In genomic region chr16:90220026-90220891, GRCm38 (mm10) we compare ENCODE assay signal across 8 mouse cellular contexts. TPM values are rescaled to one million over a fixed set of nuclear protein-coding genes. Genes with fewer than 3 reads are reported as not detected.
DNase-seq lines count a peak whose midpoint lies in the region; ATAC-seq and TF ChIP-seq lines count a peak whose summit lies in the region.

Sod1 (plus strand) TSS chr16:90220754.

- H3K9me3 ChIP-seq in heart, embryonic 11.5 days (replicated peaks; ENCODE audit: control insufficient read depth, low read length) = no peaks in the 10 kb centered on the region
- H3K9me3 ChIP-seq in kidney, embryonic 16.5 days (ENCODE audit: low read length) = no peaks in the 10 kb centered on the region

- peak within 1 kb of the TSS; percentile 90 for H3K9ac ChIP-seq in heart, embryonic 11.5 days (ENCODE audit: low read depth, low read length)
- peak within 1 kb of the TSS; percentile 95 for H3K9ac ChIP-seq in kidney, embryonic 16.5 days (replicated peaks; ENCODE audit: low read length)
- H3K9ac ChIP-seq in liver, adult 2 months (ENCODE audit: low read depth, low read length) = peak within 1 kb of the TSS; percentile 97

- H3ac ChIP-seq in myocyte (ENCODE audit: control insufficient read depth, insufficient read length) = peak within 1 kb of the TSS; percentile 82

- peaks cover 7% of the 10 kb centered on the region; the same call in 1 of the 2 replicates for H3K36me3 ChIP-seq in heart, embryonic 11.5 days (ENCODE audit: control insufficient read depth, insufficient read depth, low read length)
- peaks cover 13% of the 10 kb centered on the region; the same call in 1 of the 2 replicates for H3K36me3 ChIP-seq in kidney, embryonic 16.5 days (ENCODE audit: insufficient read depth, low read length)
- peaks cover 25% of the 10 kb centered on the region for H3K36me3 ChIP-seq in liver, adult 2 months (ENCODE audit: control insufficient read depth, insufficient read depth, low read length)
- H3K36me3 ChIP-seq in myocyte (ENCODE audit: control insufficient read depth, insufficient read depth) = peaks cover 19% of the 10 kb centered on the region
- 0 out of 2 replicates have a peak, but pooled peaks cover 2% of the 10 kb centered on the region for H3K36me3 ChIP-seq in splenic B cell, adult 2 months (ENCODE audit: control insufficient read depth, insufficient read depth, low read length, poor library complexity, severe bottlenecking)

- peak; percentile 92 for ATAC-seq in erythroblast, adult 5-6 weeks (replicated peaks; ENCODE audit: low FRiP score, poor library complexity, severe bottlenecking)
- ATAC-seq in heart, embryonic 11.5 days (replicated peaks; ENCODE audit: insufficient number of reproducible peaks, low FRiP score, low TSS enrichment) = peak; percentile 95
- ATAC-seq in kidney, embryonic 16.5 days (ENCODE audit: low FRiP score, low TSS enrichment) = peak; percentile 96

- no peaks in the 10 kb centered on the region for H3K27me3 ChIP-seq in heart, embryonic 11.5 days (ENCODE audit: control insufficient read depth, insufficient read depth, low read length)
- no peaks in the 10 kb centered on the region for H3K27me3 ChIP-seq in kidney, embryonic 16.5 days (ENCODE audit: insufficient read depth, low read length)
- H3K27me3 ChIP-seq in liver, adult 2 months (ENCODE audit: control insufficient read depth, insufficient read depth, low read length) = no peaks in the 10 kb centered on the region
- no peaks in the 10 kb centered on the region for H3K27me3 ChIP-seq in myocyte (ENCODE audit: control insufficient read depth, insufficient read depth, insufficient read length)
- no peaks in the 10 kb centered on the region for H3K27me3 ChIP-seq in splenic B cell, adult 2 months (ENCODE audit: control insufficient read depth, insufficient read depth, low read length, poor library complexity, severe bottlenecking)

- TF ChIP-seq CTCF in liver, adult 2 months (IDR thresholded peaks at IDR 0.05; ENCODE audit: low read depth, low read length) = no peak

- peaks cover 6% of the 10 kb centered on the region for H3K4me1 ChIP-seq in heart, embryonic 11.5 days (ENCODE audit: control insufficient read depth, insufficient read depth, low read length)
- peaks cover 20% of the 10 kb centered on the region for H3K4me1 ChIP-seq in kidney, embryonic 16.5 days (ENCODE audit: insufficient read depth, low read length)
- peaks cover 23% of the 10 kb centered on the region for H3K4me1 ChIP-seq in liver, adult 2 months (ENCODE audit: control insufficient read depth, insufficient read depth, low read length)

- peak within 1 kb of the TSS; percentile 95 for H3K27ac ChIP-seq in heart, embryonic 11.5 days (ENCODE audit: low read depth, low read length)
- peak within 1 kb of the TSS; percentile 91 for H3K27ac ChIP-seq in kidney, embryonic 16.5 days (ENCODE audit: low read length)
- H3K27ac ChIP-seq in liver, adult 2 months (replicated peaks; ENCODE audit: insufficient read depth, low read depth, low read length) = peak within 1 kb of the TSS; percentile 93

- 2% methylated on average over 63 of the region's 63 CpGs for WGBS in heart, embryonic 11.5 days (ENCODE audit: insufficient replicate concordance)
- WGBS in kidney, embryonic 16.5 days = 1% methylated on average over 63 of the region's 63 CpGs
- WGBS in liver, adult 2 months = 2% methylated on average over 63 of the region's 63 CpGs

- H3K4me2 ChIP-seq in heart, embryonic 11.5 days = peak within 1 kb of the TSS; percentile 84
- H3K4me2 ChIP-seq in kidney, embryonic 16.5 days (replicated peaks; ENCODE audit: low read depth, low read length) = peak within 1 kb of the TSS; percentile 92
- peak within 1 kb of the TSS; percentile 99 for H3K4me2 ChIP-seq in myocyte (ENCODE audit: low read depth)

- peak within 1 kb of the TSS; percentile 91 for H3K4me3 ChIP-seq in heart, embryonic 11.5 days (ENCODE audit: low read depth, low read length)
- peak within 1 kb of the TSS; percentile 95 for H3K4me3 ChIP-seq in kidney, embryonic 16.5 days (ENCODE audit: low read length)
- H3K4me3 ChIP-seq in liver, adult 2 months (ENCODE audit: insufficient read depth, low read depth, low read length) = peak within 1 kb of the TSS; percentile 90
- peak within 1 kb of the TSS; percentile 80 for H3K4me3 ChIP-seq in myocyte

- peak; percentile 97 for TF ChIP-seq POLR2A in liver, adult 2 months (IDR thresholded peaks at IDR 0.05; ENCODE audit: extremely low read depth, insufficient read depth, low read length)
- TF ChIP-seq POLR2A in myocyte (IDR thresholded peaks at IDR 0.05; ENCODE audit: insufficient read length, low read depth) = peak; percentile 91

- DNase-seq in B cell, adult 2 months = peak; percentile 98
- DNase-seq in brain, adult 2 months (ENCODE audit: low read depth, low spot score) = peak; percentile 95
- peak; percentile 75 for DNase-seq in liver, adult 2 months (ENCODE audit: extremely low read depth, low read depth, low spot score)
- peak; percentile 96 for DNase-seq in splenic B cell, adult 2 months (ENCODE audit: low read depth, low spot score)

- peaks cover 15% of the 10 kb centered on the region; the same call in 1 of the 2 replicates for H3K79me2 ChIP-seq in liver, adult 2 months (ENCODE audit: control insufficient read depth, insufficient read depth, low read length)
- H3K79me2 ChIP-seq in myocyte (ENCODE audit: control insufficient read depth, insufficient read depth) = peaks cover 31% of the 10 kb centered on the region

TF ChIP-seq in myocyte, 11 proteins besides CTCF, POLR2A, EP300 and RAD21:
- no peak for TF ChIP-seq SRF (IDR thresholded peaks at IDR 0.05; ENCODE audit: control insufficient read depth, insufficient read length, low read depth)
- no peak for TF ChIP-seq MAX (IDR thresholded peaks at IDR 0.05; ENCODE audit: low read depth)
- no peak for TF ChIP-seq TCF3 (IDR thresholded peaks at IDR 0.05; ENCODE audit: insufficient read length, low read depth)
- no peak for TF ChIP-seq MYOG (IDR thresholded peaks at IDR 0.05; ENCODE audit: control insufficient read depth in 1 of 3, insufficient read depth in 1 of 3, insufficient read length in 2 of 3, low read depth in 2 of 3)
- peak; percentile 11 for TF ChIP-seq E2F4 (IDR thresholded peaks at IDR 0.05; ENCODE audit: insufficient read depth)
- TF ChIP-seq REST (IDR thresholded peaks at IDR 0.05; ENCODE audit: insufficient read depth, insufficient read length) = no peak
- TF ChIP-seq POLR2AphosphoS2 (IDR thresholded peaks at IDR 0.05; ENCODE audit: insufficient read length, low read depth) = peak; percentile 90
- no peak for TF ChIP-seq CEBPB (IDR thresholded peaks at IDR 0.05; ENCODE audit: insufficient read depth, poor library complexity, severe bottlenecking)
- no peak for TF ChIP-seq USF1 (IDR thresholded peaks at IDR 0.05; ENCODE audit: low read depth)
- TF ChIP-seq MYOD1 (IDR thresholded peaks at IDR 0.05; ENCODE audit: control insufficient read depth in 1 of 3, insufficient read length in 2 of 3, low read depth in 2 of 3) = no peak
- no peak for TF ChIP-seq TCF12 (IDR thresholded peaks at IDR 0.05; ENCODE audit: insufficient read depth, poor library complexity, severe bottlenecking)
TF ChIP-seq in myocyte: peak in this region for 2.

RNA-seq across cellular contexts. Expression of gene Sod1, which starts in this region (rescaled TPM):
- 182 and 255 TPM in 2 replicates for total RNA-seq in erythroblast, adult 5-6 weeks (2015; ENCODE audit: low replicate concordance)
- total RNA-seq in erythroblast, adult 5-6 weeks (2017; ENCODE audit: low replicate concordance) = 152 and 196 TPM in 2 replicates
- 1,124 and 1,155 TPM in 2 replicates for polyA plus RNA-seq in heart, embryonic 11.5 days (2014; fragmentation: Nextera tagmentation; extraction: Ambion mirVana)
- 1,053 and 1,127 TPM in 2 replicates for polyA plus RNA-seq in kidney, embryonic 16.5 days (2015; fragmentation: Nextera tagmentation; extraction: Ambion mirVana)
- 1,217 and 1,360 TPM in 2 replicates for total RNA-seq in liver, adult 2 months (2014; rRNA removed)
- polyA plus RNA-seq in liver, adult 2 months (2012; rRNA removed) = 1,719 and 1,927 TPM in 2 replicates
- polyA plus RNA-seq in myocyte (2012; fragmentation: generic; extraction: Trizol) = 551 TPM

Comparison
In these comparisons a context has a peak if more than half of its experiments do, and no peak if none do; other contexts are left out.
1. Peak in every context shown above with its lines: DNase-seq, ATAC-seq, H3K4me3 ChIP-seq and H3K27ac ChIP-seq.